Mouse (Mus musculus) heart, postnatal 14 days (tissue): ENCODE measurements at regions not wholly inside any gene's neighbourhood (a gene's known extent, or its start where the extent isn't known, plus 50 kb on each side); places are given as distances from the start of the nearest gene placed in this dataset.

Experiments used
- DNase-seq, 2 experiments: peaks; one replicate each; pipeline ENCODE4 v3.0.0; 2021 to 2022
- intact Hi-C: fragments of 180-260 bp; cut with DNase I; formaldehyde crosslinking; loops from one replicate; pipeline ENCODE4 v1.15.1; 2025

DNA sequence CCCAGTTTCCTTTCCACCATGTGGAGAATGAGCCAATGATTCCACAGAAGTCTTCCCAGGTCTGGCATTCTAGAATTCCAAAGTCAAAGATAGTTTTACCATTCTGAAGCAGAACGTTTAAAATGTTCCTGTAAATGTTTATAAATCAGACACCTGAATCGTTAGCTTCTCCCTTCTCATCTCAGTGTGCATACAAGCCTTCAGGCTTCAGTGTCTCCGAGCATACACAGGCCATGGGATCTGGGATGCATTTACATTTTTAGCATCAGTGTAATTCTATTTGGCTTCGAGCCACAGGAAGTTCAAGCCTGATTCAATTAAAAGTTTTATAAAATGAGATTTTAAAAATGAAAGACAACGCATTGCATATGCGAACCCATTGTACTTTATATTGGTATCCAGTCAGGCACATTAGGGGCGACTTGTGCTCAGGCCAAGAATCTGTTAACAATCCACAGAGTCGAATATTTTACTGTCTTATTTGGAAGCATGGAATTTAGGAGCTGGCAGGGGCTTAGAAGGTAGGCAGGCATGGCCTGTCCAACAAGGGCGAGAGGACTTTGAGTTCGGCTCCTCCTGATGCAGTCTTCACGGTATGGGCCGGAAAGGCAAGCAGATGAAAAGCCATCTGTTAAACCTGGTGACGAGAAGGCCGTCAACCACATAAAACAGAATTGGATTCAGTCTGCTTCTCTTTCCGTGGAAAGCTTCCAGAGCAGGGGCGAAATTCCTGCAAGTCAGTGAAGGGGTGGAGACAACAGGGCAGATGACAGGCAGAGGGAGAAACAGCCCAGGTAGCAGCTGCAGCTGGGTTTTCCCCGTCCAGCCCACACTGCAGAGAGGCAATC is 63.7 kb upstream of the Sipa1l1 start:
- no peak for DNase-seq
- intact Hi-C loops = no loop called here

DNA sequence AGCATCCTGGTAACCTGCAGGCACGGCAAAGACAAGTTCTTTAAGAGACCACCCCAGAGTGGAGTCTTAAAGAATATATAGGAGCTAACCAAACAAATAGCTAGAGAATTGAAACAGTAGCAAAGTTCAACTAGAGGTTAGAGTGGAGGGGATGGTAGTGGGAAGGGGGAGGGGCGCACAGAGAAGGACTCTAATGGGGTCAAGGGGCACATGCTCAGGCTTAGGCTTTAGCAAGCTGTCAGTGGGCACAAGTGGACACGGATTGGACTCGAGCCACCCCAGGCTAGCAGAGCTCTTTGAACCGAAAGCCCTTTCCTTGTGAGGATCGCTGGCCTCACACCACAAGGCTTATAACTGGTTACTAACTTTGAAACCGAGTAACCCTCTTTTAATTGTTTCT is 53.4 kb upstream of the Sipa1l1 start:
- intact Hi-C loops = no loop called here

More for the DNA sequence above, 53.4 kb upstream of the Sipa1l1 start:
- no peak for DNase-seq
